ENCODE assay signal across 19 mouse cellular contexts in genomic region chr5:131977497-131977896, GRCm38 (mm10).
DNase-seq lines count a peak whose midpoint lies in the region; ATAC-seq and TF ChIP-seq lines count a peak whose summit lies in the region.
"Had no signal": no experiment of that assay in that cellular context is flagged by ENCODE, and none has a peak within 500 bp of the region (broad histone marks: within the 10 kb centered on the region; RNA-seq: fewer than 3 reads in every experiment).

No protein-coding gene starts in this region.

- no peaks in the 10 kb centered on the region for H3K27me3 ChIP-seq in hindbrain, postnatal 0 days (ENCODE audit: insufficient read depth, low read length)
- H3K27me3 ChIP-seq in hindbrain, embryonic 16.5 days (replicated peaks; ENCODE audit: control insufficient read depth, insufficient read depth, low read length), result no peaks in the 10 kb centered on the region
- H3K27me3 ChIP-seq in lung, postnatal 0 days (replicated peaks; ENCODE audit: insufficient read depth, low read length), result no peaks in the 10 kb centered on the region
- H3K27me3 ChIP-seq: heart, embryonic 15.5 days had no signal

- TF ChIP-seq EP300 in lung, postnatal 0 days (IDR thresholded peaks at IDR 0.05), result no peak

- 58% methylated on average over 3 of the region's 3 CpGs for WGBS in hindbrain, postnatal 0 days
- WGBS in hindbrain, embryonic 16.5 days, result 49% methylated on average over 3 of the region's 3 CpGs
- WGBS in lung, postnatal 0 days, result 66% methylated on average over 3 of the region's 3 CpGs

- no peaks in the 10 kb centered on the region for H3K9me3 ChIP-seq in hindbrain, postnatal 0 days (ENCODE audit: low read length)
- H3K9me3 ChIP-seq in hindbrain, embryonic 16.5 days (ENCODE audit: control insufficient read depth, low read length), result no peaks in the 10 kb centered on the region
- no peaks in the 10 kb centered on the region for H3K9me3 ChIP-seq in lung, postnatal 0 days (ENCODE audit: low read length)
- H3K9me3 ChIP-seq: heart, embryonic 15.5 days; hindbrain, embryonic 10.5 days had no signal

- H3K27ac ChIP-seq in hindbrain, postnatal 0 days, result no peak overlapping the region
- no peak overlapping the region for H3K27ac ChIP-seq in hindbrain, embryonic 16.5 days (ENCODE audit: low read depth, low read length)
- H3K27ac ChIP-seq in lung, postnatal 0 days (ENCODE audit: low read length), result no peak overlapping the region
- H3K27ac ChIP-seq: heart, embryonic 15.5 days; hindbrain, embryonic 10.5 days had no signal

- H3K36me3 ChIP-seq in hindbrain, postnatal 0 days (ENCODE audit: insufficient read depth, low read length), result no peaks in the 10 kb centered on the region
- H3K36me3 ChIP-seq in hindbrain, embryonic 16.5 days (ENCODE audit: control insufficient read depth, insufficient read depth, low read length), result no peaks in the 10 kb centered on the region
- H3K36me3 ChIP-seq in lung, postnatal 0 days (ENCODE audit: insufficient read depth, low read length), result no peaks in the 10 kb centered on the region
- H3K36me3 ChIP-seq: heart, embryonic 15.5 days; hindbrain, embryonic 10.5 days had no signal

- H3K4me3 ChIP-seq in hindbrain, postnatal 0 days (ENCODE audit: low read length), result no peak overlapping the region
- no peak overlapping the region for H3K4me3 ChIP-seq in hindbrain, embryonic 16.5 days (ENCODE audit: low read length)
- H3K4me3 ChIP-seq in lung, postnatal 0 days (ENCODE audit: low read depth, low read length), result no peak overlapping the region
- H3K4me3 ChIP-seq: heart, embryonic 15.5 days; hindbrain, embryonic 10.5 days had no signal

- H3K4me2 ChIP-seq in hindbrain, postnatal 0 days (ENCODE audit: low read depth, low read length), result no peak overlapping the region
- no peak overlapping the region for H3K4me2 ChIP-seq in hindbrain, embryonic 16.5 days (ENCODE audit: low read length)
- H3K4me2 ChIP-seq in lung, postnatal 0 days (replicated peaks; ENCODE audit: low read depth, low read length), result no peak overlapping the region
- H3K4me2 ChIP-seq: heart, embryonic 15.5 days had no signal

- DNase-seq in hindbrain, postnatal 0 days (ENCODE audit: low spot score), result peak; percentile 23
- no peak for DNase-seq in lung, postnatal 0 days (ENCODE audit: low spot score)
- no peak for DNase-seq in lung, postnatal 10 days
- peak; percentile 6 for DNase-seq in ZHBTc4 (ENCODE audit: low read depth, low spot score)
- DNase-seq in spleen, postnatal 10 days (ENCODE audit: low spot score in 2 of 2), result no peak
- DNase-seq in frontal cortex, adult 2 months (ENCODE audit: extremely low spot score in 1 of 2, low spot score in 1 of 2), result no peak
- DNase-seq: adrenal gland, postnatal 14 days; cerebellum, adult 11-12 months; cerebellum, postnatal 25 days; gastrocnemius, postnatal 10 days; kidney, adult 8-10 months; kidney, postnatal 4 days; right cerebral cortex, adult 18-20 months; thymus, adult 18-20 months; thymus, postnatal 4 days had no signal

- no peaks in the 10 kb centered on the region for H3K4me1 ChIP-seq in hindbrain, postnatal 0 days (ENCODE audit: insufficient read depth, low read length)
- H3K4me1 ChIP-seq in hindbrain, embryonic 16.5 days (ENCODE audit: control insufficient read depth, insufficient read depth, low read depth, low read length), result no peaks in the 10 kb centered on the region
- no peaks in the 10 kb centered on the region for H3K4me1 ChIP-seq in lung, postnatal 0 days (ENCODE audit: insufficient read depth, low read depth, low read length)
- H3K4me1 ChIP-seq: heart, embryonic 15.5 days had no signal

- ATAC-seq in hindbrain, postnatal 0 days, result no peak
- no peak for ATAC-seq in hindbrain, embryonic 16.5 days
- ATAC-seq in lung, postnatal 0 days, result no peak
- ATAC-seq: midbrain, embryonic 16.5 days had no signal

- TF ChIP-seq CTCF in hindbrain, postnatal 0 days (IDR thresholded peaks at IDR 0.05; ENCODE audit: low read depth), result peak; percentile 32
- TF ChIP-seq CTCF in lung, postnatal 0 days (IDR thresholded peaks at IDR 0.05), result peak; percentile 16; the same call in 1 of the 2 replicates

- no peak overlapping the region for H3K9ac ChIP-seq in hindbrain, postnatal 0 days (replicated peaks; ENCODE audit: low read length)
- no peak overlapping the region for H3K9ac ChIP-seq in hindbrain, embryonic 16.5 days (ENCODE audit: low read depth, low read length)
- no peak overlapping the region for H3K9ac ChIP-seq in lung, postnatal 0 days (replicated peaks; ENCODE audit: low read depth)
- H3K9ac ChIP-seq: heart, embryonic 15.5 days had no signal

Comparison
In these comparisons a context has a peak if more than half of its experiments do, and no peak if none do; other contexts are left out.
1. DNase-seq: peak in hindbrain, postnatal 0 days (single experiment) and ZHBTc4 (single experiment); none in lung, postnatal 0 days (single experiment), lung, postnatal 10 days (single experiment), spleen, postnatal 10 days (0 of 2) and frontal cortex, adult 2 months (0 of 2).